Mouse (Mus musculus) induced T-regulatory cell, adult 2 months (primary cell): ENCODE measurements around the gene Mrpl27.
A peak's percentile ranks its signal among the peaks of the same experiment; 100 is the strongest.
"Not testable (repeated sequence)": the region's sequence is repeated elsewhere in the genome, so short reads cannot be mapped to it uniquely, and the experiment has no call there.

Experiments used
- DNase-seq: peaks from one replicate; pipeline ENCODE4 v3.0.0-alpha.2; 2012; ENCODE audit warnings: low read depth

Mrpl27 gene

GRCm38 (mm10) chr11:94653663-94654436, at the start of gene Mrpl27, which contains the start of gene Eme1:
Gene Mrpl27, plus strand, starts transcription at chr11:94653767.
Gene Eme1, minus strand, starts transcription at chr11:94653964.
- peak; percentile 92 for DNase-seq

DNA sequence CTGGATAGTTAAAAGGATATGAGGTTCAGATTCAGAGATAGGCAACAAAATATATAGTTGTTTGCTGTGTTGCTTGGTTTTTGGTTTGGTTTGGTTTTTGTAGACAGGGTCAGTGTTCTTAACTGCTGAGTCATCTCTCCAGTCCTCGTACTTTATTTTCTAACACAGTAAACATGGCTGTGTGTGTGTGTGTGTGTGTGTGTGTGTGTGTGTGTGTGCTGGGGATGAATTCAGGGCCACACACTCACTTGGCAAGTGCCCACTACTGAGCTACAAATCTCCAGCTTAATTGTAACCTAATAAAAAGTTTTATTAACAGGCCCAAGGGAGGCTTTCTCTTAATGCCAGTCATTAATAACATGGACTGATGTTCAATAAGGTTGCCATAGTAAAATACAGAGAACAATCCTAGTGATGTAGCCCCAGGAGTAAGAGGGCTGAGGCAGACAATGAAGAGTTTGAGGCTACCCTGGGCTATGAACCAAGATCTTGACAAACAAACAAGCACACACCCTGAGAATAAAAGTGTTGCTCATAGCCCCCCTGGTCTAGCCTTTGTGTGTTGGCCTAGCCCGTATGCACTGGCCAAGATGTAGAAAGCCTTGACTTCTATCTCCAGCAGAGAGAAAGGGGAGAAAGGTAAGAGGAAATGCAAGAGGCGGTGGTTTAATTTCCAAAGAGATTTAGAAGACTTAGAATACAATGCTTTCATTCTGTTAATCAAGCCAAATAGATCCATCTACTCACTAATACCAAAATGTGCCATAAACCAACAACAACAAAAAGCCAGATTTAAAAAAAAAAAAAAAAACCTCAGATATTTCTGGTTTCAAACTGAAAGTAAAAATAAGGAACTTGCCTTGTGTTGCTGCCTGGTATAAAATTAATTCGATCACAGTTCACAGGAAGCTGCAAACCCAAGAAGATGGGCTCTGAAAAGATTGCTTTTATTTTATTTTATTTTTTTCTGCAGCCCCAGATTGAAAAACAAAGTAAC, 42.5 kb upstream of the Mrpl27 start:
- no peak for DNase-seq

DNA sequence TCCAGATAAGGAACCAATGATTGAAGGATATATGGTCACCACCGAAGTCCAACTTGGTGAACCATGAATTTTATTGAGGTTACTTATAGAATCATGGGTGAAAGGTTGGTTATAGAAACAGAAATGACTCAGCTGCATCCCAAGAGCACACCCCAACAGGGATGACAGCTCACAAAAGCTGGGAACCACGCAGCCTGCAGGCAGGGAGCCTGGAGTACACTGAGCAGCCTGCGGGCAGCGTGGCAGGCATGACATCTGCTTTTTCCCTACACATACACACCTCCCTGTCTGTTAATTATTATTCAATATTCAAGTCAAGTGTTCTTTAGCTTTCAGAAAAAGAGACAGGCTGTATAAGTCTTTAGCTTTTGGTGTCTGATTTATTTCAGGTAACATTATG, 39.0 kb upstream of the Mrpl27 start:
- DNase-seq = no peak

GRCm38 (mm10) chr11:94615494-94615893, 38.1 kb upstream of the Mrpl27 start:
- DNase-seq = no peak

- no peak for DNase-seq
Measured at GRCm38 (mm10) chr11:94617646-94618045, 35.9 kb upstream of the Mrpl27 start.

GRCm38 (mm10) chr11:94620766-94621457, 32.7 kb upstream of the Mrpl27 start:
- no peak for DNase-seq

DNA sequence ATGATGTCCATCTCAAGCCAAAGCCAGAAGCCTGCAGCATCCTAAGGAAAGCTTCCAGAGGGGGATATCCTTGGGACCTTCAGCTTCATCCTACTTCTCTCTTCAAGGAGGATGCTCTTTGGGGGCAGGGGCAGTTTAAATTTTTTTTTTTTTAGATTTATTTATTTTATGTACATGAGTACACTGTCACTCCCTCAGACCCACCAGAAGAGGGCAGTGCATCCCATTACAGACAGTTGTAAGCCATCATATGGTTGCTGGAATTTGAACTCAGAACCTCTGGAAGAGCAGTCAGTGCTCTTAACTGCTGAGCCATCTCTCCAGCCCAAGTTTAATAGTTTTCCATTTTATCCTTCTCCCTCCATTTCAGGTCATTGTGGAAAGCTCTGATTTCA, 32.1 kb upstream of the Mrpl27 start:
- peak; percentile 47 for DNase-seq

GRCm38 (mm10) chr11:94622162-94622561, 31.4 kb upstream of the Mrpl27 start:
- peak; percentile 13 for DNase-seq

- DNase-seq = peak; percentile 95
Measured at GRCm38 (mm10) chr11:94629199-94629883, 24.2 kb upstream of the Mrpl27 start, which contains the start of gene Lrrc59. Gene Lrrc59, plus strand, starts transcription at chr11:94629767.

GRCm38 (mm10) chr11:94629884-94630198, 23.7 kb upstream of the Mrpl27 start:
- no peak for DNase-seq

GRCm38 (mm10) chr11:94630199-94631011, 23.2 kb upstream of the Mrpl27 start:
- peak; percentile 59 for DNase-seq

GRCm38 (mm10) chr11:94631969-94632368, 21.6 kb upstream of the Mrpl27 start:
- DNase-seq = no peak

- DNase-seq = no peak
Measured at GRCm38 (mm10) chr11:94632988-94633387, 20.6 kb upstream of the Mrpl27 start.

DNA sequence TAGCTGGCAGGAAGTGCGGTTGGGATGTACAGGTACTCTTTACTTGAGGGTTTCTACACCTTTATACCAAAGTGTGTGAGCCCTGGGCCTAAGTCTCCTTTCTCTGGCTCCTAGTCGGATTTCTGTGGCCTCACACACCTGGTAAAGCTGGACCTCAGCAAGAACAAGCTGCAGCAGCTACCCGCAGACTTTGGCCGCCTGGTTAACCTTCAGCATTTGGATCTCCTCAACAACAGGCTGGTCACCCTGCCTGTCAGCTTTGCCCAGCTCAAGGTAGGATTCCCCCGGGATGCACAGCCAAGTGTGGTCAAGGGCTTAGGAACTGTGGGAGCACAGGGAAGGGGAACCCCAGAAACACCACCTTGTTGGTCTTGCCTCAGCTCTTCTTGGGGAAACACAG, 19.1 kb upstream of the Mrpl27 start:
- DNase-seq = no peak

GRCm38 (mm10) chr11:94644461-94645219, 8.9 kb upstream of the Mrpl27 start:
- DNase-seq = no peak

DNA sequence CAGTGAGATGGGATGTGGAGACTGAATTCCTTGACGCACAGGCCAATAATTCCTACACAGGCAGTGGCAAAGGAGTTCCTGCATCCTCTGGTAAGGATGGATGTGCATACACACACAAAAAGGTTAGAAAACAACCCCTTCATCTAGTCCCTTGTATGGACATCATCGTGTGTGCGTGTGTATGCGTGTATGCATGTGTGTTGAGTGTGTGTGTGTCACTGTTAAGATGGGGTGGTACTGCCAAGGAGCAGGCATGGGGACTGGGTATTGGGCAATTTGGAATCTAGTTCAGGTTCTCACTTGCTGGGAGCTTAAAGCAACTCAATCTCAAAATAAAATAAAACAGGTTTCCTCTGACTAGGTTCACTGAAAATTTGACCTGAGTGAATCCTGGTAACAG, 7.1 kb upstream of the Mrpl27 start:
- no peak for DNase-seq

- not testable (repeated sequence) for DNase-seq
Measured at GRCm38 (mm10) chr11:94651241-94651640, 2.3 kb upstream of the Mrpl27 start.

- no peak for DNase-seq
Measured at GRCm38 (mm10) chr11:94652973-94653372, 594 bp upstream of the Mrpl27 start.

- no peak for DNase-seq
Measured at GRCm38 (mm10) chr11:94661344-94661743, 7.8 kb downstream of the Mrpl27 start.

DNA sequence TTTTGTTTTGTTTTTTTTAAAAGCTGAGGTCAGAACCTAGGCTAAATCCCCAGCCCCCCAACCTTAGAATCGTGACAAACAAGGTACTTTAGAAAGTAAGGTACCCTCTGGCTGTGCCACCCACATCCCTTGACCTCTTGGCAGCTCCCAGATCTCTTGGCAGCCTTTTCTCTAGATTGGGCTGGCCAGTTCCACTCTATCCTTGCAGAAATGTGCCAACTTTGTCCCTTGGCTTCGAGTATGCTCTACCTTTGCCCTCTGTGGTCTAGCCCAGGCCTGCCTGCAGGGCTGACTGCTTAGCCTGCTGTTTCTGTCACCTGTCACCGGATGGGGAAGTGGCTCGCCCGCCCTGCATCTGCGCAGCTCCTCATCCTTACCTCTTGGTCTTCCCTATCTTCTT, 11.7 kb downstream of the Mrpl27 start:
- DNase-seq = no peak
